Mouse (Mus musculus): ENCODE results near the gene Olfr1315-ps1.

Olfr1315-ps1 gene

DNA sequence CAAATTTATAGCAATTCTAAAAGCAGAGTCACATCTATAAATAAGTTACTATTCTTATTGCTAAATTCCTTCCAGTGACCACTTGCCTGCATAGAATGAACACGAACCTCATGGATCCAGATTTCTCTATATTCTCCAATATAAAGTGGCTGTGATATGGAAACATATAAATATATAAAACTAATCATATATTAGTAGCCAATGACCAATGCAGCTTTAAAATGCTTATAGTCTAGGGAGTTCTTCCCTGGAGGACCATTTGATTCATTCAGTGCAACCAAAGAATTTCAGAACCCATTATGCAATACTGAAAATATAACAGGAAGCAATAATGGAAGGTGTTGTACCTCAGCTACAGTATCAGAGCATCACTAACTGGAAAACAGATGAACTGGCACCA is at the start of gene Olfr1315-ps1:
TSS of gene Olfr1315-ps1 (minus strand) at position 101 of the 400 bp plus-strand sequence.
- DNase-seq (ENCODE audit: low spot score in 2 of 2), result no peak

DNA sequence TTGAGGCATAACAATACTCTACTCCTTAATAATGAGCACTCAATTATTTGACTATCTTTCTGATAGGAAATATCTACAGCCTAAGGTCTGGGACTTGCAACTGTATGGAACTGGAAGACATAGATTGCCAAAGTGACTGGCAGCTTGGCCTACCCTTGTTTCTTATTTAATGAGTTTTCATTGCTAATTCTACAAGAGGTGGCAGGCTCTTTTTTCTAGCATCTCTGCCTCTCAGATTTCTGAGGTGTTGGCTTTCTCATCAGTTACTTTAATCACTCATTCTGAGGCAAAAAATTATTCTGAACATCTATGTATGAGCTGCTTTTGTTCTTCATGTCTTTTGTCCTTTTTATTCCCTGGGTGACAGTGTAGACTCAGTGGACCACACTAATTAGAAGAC is 38.7 kb upstream of the Olfr1315-ps1 start, which contains the start of gene Olfr1318:
TSS of gene Olfr1318 (plus strand) at position 301 of the 400 bp plus-strand sequence.
- DNase-seq (ENCODE audit: low spot score in 2 of 2), result no peak

DNA sequence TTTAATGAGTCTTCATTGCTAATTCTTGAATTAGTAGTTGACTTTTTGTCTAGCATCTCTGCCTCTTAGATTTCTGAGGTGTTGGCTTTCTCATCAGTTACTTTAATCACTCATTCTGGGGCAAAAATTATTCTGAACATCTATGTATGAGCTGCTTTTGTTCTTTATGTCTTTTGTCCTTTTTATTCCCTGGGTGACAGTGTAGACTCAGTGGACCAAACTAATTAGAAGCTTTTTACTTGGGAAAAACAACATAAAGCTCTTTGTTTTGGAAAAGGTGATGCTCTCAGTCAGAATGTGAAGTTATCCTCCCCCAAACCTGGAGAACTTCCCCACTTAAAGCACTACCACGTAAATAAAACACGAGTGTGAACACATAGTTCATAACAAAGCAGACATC is 24.8 kb upstream of the Olfr1315-ps1 start, which contains the start of gene Olfr1317:
TSS of gene Olfr1317 (plus strand) at position 301 of the 400 bp plus-strand sequence.
- no peak for DNase-seq (ENCODE audit: low spot score in 2 of 2)

DNA sequence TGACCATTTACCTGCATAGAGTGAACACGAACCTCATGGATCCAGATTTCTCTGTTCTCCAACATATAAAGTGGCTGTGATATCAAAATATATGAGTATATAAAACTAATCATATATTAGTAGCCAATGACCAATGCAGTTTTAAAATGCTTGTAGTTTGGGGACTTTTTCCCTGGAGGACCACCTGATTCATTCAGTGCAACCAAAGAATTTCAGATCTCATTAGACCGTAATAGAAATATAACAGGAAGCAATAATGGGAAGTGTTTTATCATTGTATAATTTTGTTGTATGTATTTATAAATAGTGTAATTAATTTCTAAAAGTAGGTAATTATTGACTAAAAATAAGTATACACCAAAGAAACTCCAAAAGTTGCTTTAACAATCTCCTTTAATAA is 19.6 kb upstream of the Olfr1315-ps1 start, which contains the start of gene Olfr1316:
TSS of gene Olfr1316 (minus strand) at position 101 of the 400 bp plus-strand sequence.
- no peak for DNase-seq (ENCODE audit: low spot score in 2 of 2)

DNA sequence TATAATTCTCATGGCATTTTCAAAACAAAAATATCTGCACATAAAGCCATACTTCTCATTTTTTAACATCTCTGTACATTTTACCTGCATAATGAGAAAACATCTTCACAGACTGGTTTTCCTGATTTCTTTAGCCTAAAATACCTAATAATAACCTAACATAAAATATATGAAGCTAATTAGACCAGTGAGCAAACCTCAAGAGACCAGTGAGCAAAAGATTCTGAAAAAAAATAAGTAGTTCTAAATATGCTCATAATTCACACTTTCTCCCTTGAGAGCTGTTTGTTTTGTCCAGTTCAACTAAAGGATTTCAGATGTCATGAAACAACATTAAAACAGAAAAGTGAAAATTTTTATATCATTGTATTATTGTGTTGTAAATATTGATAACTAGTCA is 18.6 kb downstream of the Olfr1315-ps1 start, which contains the start of gene Olfr1314:
TSS of gene Olfr1314 (minus strand) at position 101 of the 400 bp plus-strand sequence.
- no peak for DNase-seq (ENCODE audit: low spot score in 2 of 2)

DNA sequence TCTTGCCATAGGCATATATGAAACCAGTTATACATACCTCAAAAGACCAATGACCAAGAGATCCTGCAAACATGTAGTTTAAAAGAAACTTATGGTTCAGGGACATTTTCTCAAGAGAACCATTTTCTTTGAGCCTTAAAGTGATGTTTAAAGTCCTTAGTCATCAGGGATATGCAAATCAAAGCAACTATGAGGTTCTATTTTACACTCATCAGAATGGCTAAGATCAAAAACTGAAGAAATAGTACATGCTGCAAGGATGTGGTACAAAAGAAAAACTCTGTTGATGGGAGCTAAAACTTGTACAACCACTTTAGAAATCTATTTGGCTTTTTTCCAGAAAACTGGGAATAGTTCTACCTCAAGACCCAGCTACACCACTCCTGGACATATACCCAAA is 37.5 kb downstream of the Olfr1315-ps1 start, which contains the start of gene Olfr1313:
TSS of gene Olfr1313 (minus strand) at position 101 of the 400 bp plus-strand sequence.
- no peak for DNase-seq (ENCODE audit: low spot score in 2 of 2)

Measured in frontal cortex, postnatal 14 days (tissue).